Mouse (Mus musculus) CD8-positive naive resting alpha-beta T cell, adult 2 months (primary cell): ENCODE measurements around the gene Carm1.
"Not testable (repeated sequence)": the region's sequence is repeated elsewhere in the genome, so short reads cannot be mapped to it uniquely, and the experiment has no call there.

Experiments used
- DNase-seq, 2 experiments: peaks; one replicate each; pipeline ENCODE4 v3.0.0; 2022; ENCODE audit warnings: low read depth in 2 of 2, low spot score in 2 of 2

Gene Carm1

DNA sequence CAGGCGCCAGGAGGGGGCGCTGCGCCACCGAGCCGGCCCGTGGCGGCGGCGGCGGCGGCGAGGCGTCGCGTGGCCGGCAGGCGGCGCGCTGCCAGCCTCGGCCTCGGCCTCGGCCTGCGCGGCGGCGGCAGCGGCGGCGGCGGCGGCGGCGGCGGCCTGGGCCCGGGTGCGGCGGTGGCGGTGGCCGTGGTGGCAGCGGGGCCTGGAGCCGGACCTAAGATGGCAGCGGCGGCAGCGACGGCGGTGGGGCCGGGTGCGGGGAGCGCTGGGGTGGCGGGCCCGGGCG is at the start of gene Carm1:
Gene Carm1 (plus strand): TSS at position 106 of the 286 bp plus-strand sequence.
- no peak for DNase-seq

- DNase-seq = no peak
Observed at GRCm38 (mm10) chr9:21497050-21497542, 49.6 kb upstream of the Carm1 start.

GRCm38 (mm10) chr9:21497664-21498063 is 49.0 kb upstream of the Carm1 start:
- no peak for DNase-seq

DNA sequence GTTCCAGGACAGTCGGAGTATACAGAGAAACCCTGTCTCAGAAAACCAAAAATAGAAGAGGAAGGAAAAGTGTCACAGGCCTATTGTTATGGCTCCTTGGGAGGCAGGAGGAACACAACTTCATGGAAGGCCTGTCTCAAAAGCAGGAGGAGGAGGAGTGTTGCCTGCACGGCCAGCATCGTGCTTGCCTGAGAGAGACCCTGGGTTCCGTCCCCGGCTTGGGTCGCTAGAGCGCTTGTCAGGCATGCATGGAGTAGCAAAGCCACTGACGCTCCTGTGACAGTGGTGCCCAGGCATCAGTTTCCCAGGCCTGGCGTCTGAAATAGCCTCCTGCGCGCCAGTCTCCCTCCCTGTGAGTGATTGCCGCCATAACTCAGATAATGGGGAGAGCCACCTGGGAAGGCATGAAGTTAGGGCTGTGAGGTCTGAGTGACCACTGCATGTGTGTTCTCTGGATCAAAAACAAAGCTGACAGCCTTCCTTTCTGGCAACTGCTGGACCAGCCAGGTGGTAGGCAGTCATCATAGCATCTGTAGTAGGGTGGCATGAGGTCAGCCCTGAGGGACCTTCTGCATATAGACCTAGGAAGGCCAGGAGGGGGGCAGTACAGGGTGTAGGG is 48.3 kb upstream of the Carm1 start:
- DNase-seq = no peak

- no peak for DNase-seq
Observed at GRCm38 (mm10) chr9:21503352-21503751, 43.3 kb upstream of the Carm1 start.

DNA sequence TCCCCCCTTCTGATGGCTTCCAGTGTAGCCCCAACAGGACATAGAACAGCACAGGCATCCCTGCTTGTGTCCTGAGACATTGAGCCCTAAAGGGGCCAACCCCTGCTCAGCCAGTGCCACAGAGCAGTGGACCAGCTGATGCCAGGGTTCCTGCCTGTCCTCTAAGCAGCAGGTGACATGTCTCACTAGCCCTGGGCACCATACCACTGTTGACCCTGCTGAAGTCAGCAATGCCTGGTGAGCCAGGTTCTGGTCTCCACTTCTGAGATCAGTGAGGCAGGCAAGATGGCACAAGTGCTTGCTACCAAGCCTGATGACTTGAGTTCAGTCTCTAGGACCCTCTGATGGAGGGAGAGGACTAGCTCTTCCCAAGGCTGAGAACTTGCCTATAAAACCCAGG is 40.9 kb upstream of the Carm1 start:
- DNase-seq = no peak

DNA sequence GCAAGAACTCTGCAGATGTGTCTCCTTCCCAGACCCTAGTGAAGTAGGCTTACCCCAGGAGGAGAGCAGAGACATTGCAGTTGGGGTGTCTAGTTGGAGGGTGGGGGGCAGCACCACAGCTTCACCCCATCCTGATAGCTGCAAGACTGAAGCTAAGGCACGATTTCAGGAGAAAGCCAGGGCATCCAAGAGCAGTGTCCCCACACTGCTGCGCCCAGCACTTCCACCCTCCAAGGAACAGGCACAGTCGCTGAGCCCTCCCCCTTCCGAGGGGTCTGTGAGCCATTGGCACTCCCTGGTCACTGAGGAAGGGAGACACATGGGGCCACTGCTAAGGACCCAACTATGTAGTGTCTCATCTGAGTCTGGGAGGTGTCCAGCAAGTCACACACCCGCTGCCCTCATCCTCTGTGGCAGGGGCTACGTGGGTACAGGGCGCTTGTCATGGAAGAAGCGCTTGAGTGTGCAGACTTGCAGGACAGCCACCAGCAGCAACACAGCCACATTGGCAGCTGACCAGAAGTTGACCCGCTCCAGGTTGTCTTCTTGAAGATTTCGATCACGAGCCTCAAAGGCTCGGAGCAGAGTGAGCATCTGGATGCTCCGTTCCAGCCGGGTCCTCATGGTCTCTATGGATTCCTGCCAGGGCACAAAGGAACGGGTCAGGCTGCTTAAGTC is 38.8 kb upstream of the Carm1 start:
- DNase-seq = no peak

- no peak for DNase-seq
Observed at GRCm38 (mm10) chr9:21508871-21509404, 37.8 kb upstream of the Carm1 start.

DNA sequence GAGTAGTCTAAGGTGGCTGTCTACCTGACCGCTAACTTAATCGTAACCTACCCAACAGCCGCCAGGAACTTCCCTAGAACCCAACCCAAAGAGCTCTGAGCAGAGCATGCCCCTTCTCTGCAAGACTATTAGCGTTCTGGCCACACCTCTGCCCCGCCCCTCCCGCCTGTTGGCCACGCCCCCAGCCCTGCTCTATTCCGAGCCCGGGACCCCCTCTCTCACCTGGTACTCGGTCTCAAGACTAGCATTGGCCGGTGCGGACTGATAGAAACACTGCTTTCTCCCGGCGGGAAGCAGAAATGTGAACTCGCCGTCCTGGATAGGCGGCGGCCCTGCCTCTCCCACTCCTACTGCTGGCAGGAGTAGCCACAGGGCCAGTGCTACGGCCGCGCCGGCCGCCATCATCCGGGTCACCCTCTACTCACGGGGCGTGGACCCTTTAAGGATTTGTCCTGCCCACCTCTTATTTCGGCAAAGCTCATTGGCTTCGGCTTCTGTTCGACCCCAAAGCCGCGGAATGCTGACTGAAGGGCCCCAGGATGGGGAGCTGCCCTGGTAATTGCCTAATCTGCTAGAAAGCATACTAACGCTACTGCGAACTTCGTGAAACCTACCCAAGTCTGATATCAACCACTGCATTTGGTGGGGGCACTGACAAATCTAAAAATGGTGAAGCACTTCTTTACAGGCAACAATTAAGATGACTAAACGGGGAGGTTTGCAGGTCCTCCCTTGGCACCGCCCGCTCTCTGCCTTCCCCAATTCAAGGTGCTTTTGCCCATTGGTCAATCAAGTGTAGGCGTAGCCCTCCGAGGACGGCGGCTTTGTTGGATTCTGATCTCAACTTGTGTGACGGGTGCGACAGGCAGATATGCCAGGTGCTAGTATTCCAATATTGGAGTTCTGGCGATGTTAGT is 36.7 kb upstream of the Carm1 start, which contains the start of gene Tmed1:
Gene Tmed1 (minus strand): TSS at position 481 of the 917 bp plus-strand sequence.
- peak; percentile 76 to 84 for DNase-seq

DNA sequence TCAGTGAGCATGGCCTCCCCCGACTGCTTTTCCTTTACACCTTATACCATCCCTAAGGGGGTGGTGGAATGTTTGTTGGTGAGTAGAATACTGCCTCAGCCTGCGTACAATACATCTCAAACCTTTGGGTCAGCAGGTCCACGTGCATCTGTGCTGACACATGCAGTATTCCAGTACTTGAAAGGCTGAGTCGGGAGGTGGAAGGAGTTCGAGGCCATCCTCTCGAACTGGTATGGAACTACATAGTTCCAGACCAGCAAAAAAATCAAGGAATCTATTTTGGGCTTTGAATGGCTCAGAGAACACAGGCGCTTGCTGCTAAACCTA is 36.0 kb upstream of the Carm1 start:
- DNase-seq = no peak

- no peak for DNase-seq
Observed at GRCm38 (mm10) chr9:21511052-21511451, 35.6 kb upstream of the Carm1 start.

GRCm38 (mm10) chr9:21513466-21513865 is 33.2 kb upstream of the Carm1 start:
- DNase-seq = no peak

DNA sequence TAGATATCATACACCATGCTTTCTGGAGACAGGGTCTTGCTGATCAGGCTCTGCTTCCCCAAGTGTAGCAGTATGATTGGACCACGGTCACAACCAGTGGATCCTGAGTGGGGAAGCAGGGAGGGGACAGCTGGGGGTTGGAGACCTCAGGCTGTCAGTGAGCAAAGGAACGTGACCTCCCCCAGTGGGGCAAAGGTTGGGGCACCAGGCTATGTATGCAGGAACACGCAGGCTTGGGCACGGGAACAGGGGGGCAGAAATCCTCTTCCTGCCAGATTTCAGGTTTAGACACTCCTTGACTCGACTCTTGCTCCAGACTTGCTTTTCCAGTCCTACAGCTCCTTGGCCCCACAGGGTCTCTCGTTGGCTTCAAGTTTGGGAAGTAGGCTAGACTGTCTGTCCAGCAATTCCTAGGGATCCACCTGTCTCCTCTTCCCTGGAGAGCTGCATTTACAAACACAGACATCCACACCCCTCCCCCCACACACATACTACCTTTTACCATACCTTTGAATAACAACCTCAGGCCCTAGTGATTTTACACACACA is 28.7 kb upstream of the Carm1 start:
- DNase-seq = no peak

DNA sequence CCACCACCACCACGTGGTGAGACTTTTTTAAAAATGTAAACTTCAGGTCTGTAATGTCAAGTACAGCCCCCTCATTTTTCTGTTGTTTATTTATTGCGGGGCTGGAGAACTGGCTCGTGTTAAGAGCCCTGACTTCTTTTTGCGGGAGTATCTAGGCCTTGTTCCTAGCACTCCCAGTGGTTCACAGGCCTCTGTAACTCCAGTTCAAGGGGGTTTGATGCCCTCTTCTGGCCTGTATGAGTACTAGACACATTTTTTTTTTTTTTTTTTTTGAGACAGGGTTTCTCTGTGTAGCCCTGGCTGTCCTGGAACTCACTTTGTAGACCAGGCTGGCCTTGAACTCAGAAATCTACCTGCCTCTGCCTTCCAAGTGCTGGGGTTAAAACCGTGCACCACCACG is 28.0 kb upstream of the Carm1 start:
- DNase-seq = not testable (repeated sequence)

GRCm38 (mm10) chr9:21525142-21525936 is 21.4 kb upstream of the Carm1 start:
- DNase-seq = no peak

DNA sequence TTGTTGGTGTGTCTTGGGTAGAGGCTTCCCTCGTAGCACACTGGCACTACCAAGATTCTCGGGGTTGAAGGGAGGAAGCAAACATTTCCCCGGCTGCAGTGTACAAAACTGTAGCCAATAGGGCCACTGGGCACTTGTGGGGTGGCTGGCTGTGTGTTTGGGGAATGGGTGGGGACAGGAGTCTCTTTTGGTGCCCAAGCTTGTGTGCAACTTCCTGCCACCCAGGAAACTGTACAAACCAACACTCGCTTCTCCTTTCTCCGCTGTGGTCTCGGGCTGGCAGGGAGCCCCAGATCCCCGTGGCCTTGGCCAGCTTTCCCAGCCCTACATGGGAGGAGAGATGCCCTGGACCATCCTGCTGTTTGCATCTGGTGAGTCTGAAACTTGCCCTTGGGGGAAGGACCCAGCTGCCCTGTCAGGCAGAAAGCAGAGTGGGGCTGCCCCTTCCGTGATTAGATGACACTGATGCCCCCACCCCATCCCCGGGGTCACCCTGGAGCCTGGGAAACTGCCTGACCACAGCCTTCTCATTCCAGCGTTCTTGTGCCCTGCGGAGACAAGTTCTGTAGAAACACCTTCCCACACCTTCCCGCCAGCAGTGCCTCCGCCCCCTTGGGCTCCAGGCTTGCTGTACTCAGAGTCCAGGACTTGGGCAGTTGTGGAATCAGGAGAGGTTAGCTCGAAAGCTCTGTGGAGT is 20.6 kb upstream of the Carm1 start, which contains the start of gene AB124611:
Gene AB124611 (plus strand): TSS at position 240 of the 697 bp plus-strand sequence.
- DNase-seq = peak; percentile 37 to 40

- DNase-seq = no peak
Observed at GRCm38 (mm10) chr9:21526634-21526944, 20.1 kb upstream of the Carm1 start.

DNA sequence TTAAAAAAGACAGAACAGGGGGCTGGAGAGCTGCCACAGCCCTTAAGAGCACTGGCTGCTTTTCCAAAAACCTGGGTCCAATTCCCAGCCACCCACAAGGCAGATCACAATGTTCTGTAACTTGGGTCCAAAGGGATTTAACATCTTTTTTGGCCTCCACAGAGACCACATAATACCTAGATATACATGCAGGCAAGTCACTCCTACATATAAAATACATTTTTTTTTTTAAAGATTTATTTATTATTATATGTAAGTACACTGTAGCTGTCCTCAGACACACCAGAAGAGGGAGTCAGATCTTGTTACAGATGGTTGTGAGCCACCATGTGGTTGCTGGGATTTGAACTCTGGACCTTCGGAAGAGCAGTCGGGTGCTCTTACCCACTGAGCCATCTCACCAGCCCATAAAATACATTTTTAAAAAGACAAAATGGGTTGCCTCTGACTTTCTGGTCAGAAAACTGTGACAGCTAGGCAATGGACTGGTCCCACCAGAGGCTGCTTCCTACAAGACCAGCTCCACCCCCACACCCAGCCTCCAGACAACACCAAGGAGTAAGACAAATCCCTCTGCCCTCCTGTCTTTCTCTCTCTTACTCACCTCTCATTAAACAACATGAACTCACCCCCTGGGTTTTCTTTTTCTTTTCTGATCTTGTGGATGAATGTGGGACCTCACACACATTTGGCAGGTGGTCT is 19.4 kb upstream of the Carm1 start:
- DNase-seq = no peak

- no peak for DNase-seq
Observed at GRCm38 (mm10) chr9:21527917-21528324, 18.8 kb upstream of the Carm1 start.
